Mouse (Mus musculus) macrophage (primary cell): ENCODE data around the gene Mfap1b. TPM values are rescaled to one million over a fixed set of nuclear protein-coding genes. Genes with fewer than 3 reads are reported as not detected.
A peak's percentile ranks its signal among the peaks of the same experiment; 100 is the strongest.

Experiments used
- H3K27ac ChIP-seq: fragments of 350-480 bp; formaldehyde crosslinking; 2 replicates; pipeline ENCODE4 v1.9.0; 2021
- H3K36me3 ChIP-seq: fragments of 350-480 bp; formaldehyde crosslinking; 2 replicates; pipeline ENCODE4 v1.9.0; 2021; ENCODE audit errors: inconsistent target
- H3K4me3 ChIP-seq: fragments of 350-480 bp; formaldehyde crosslinking; 2 replicates; pipeline ENCODE4 v1.9.0; 2021; ENCODE audit errors: inconsistent target
- H3K79me2 ChIP-seq: fragments of 350-480 bp; formaldehyde crosslinking; 2 replicates; pipeline ENCODE4 v1.9.0; 2021; ENCODE audit errors: inconsistent target
- WGBS: methylation state at CpG from one replicate; pipeline ENCODE4 v1.1.7; 2026; ENCODE audit warnings: inconsistent platforms; ENCODE audit not compliant: missing documents; 5-methylcytosine and 5-hydroxymethylcytosine counted together
- polyA plus RNA-seq: library from polyadenylated mRNA; stranded (reverse); fragments of 250-400 nt; gene quantifications from 3 replicates; pipeline ENCODE4 v1.2.4, GENCODE M21; 2018; ENCODE audit warnings: inconsistent platforms

Gene Mfap1b
- polyA plus RNA-seq, 1 experiment from 2014 or later, result 59.5 TPM

DNA sequence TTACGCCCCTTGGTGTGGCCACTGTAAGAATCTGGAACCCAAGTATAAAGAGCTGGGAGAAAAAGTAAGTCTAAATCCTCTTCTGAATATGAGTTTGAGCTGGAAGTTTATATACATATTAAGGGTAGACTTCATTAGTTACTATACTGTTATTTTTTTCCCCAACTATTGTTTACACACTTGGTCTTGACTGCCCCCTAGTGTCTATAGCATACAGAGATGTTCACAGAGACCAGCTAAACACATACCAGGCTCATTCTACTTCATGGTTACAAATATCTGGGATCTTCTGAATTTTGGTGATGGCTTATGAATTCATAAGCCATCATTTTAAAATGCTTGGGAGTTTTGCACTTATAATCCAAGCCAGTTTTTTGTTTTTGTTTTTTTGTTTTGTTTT lies 39.0 kb downstream of the Mfap1b start:
- peaks cover 8% of the 10 kb centered on the region; the same call in 1 of the 2 replicates for H3K79me2 ChIP-seq
- H3K4me3 ChIP-seq, result no peak overlapping the region
- H3K36me3 ChIP-seq, result peaks cover 59% of the 10 kb centered on the region
- H3K27ac ChIP-seq, result no peak overlapping the region
- WGBS, result 100% methylated on average over 1 of the region's 1 CpGs

GRCm38 (mm10) chr2:121425890-121426289 lies 48.0 kb downstream of the Mfap1b start:
- Histone ChIP-seq H3K4me3 (no peak overlapping the region), H3K27ac (no peak overlapping the region), H3K36me3 (peaks cover 67% of the 10 kb centered on the region), H3K79me2 (peaks cover 97% of the 10 kb centered on the region)
- WGBS, result 100% methylated on average over 1 of the region's 2 CpGs

- H3K27ac ChIP-seq, result no peak overlapping the region
- peaks cover 47% of the 10 kb centered on the region for H3K36me3 ChIP-seq
- H3K4me3 ChIP-seq, result no peak overlapping the region
- H3K79me2 ChIP-seq, result peaks cover 100% of the 10 kb centered on the region
- 88% methylated on average over 2 of the region's 2 CpGs for WGBS
These were observed 50.7 kb downstream of the Mfap1b start for GRCm38 (mm10) chr2:121423166-121423565.

- 91% methylated on average over 3 of the region's 3 CpGs for WGBS
These were observed 55.4 kb downstream of the Mfap1b start for GRCm38 (mm10) chr2:121418476-121418875.

GRCm38 (mm10) chr2:121416356-121416755 lies 57.5 kb downstream of the Mfap1b start:
- peaks cover 75% of the 10 kb centered on the region for H3K79me2 ChIP-seq
- no peak overlapping the region for H3K4me3 ChIP-seq
- 0 out of 2 replicates have a peak, but pooled peaks cover 12% of the 10 kb centered on the region for H3K36me3 ChIP-seq
- H3K27ac ChIP-seq, result no peak overlapping the region
- 94% methylated on average over 6 of the region's 6 CpGs for WGBS

More at GRCm38 (mm10) chr2:121418476-121418875, 55.4 kb downstream of the Mfap1b start:
- Histone ChIP-seq H3K79me2 (peaks cover 96% of the 10 kb centered on the region), H3K4me3 (no peak overlapping the region), H3K27ac (no peak overlapping the region), H3K36me3 (peaks cover 31% of the 10 kb centered on the region)

DNA sequence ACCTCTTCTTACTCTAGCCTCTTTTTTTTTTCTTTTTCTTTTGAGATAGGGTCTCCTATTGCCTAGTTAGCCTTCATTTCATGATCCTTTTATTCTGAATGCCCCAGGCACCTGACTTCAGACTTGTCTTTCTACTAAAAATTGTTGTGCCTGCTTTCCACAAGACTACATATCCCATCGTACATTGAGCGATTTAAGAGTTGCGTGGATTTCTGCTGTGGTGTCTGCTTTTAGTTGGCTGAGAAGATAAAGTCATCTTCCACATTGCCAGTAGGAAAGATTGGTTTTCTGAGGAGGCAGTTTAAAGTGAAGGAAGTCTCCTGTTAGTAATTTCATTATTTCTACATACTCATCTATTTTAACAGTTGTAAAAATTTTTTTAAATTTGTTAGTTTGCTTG lies 58.3 kb downstream of the Mfap1b start:
- Histone ChIP-seq H3K27ac (no peak overlapping the region), H3K79me2 (peaks cover 67% of the 10 kb centered on the region), H3K4me3 (peak overlapping the region; percentile 79; the same call in 1 of the 2 replicates), H3K36me3 (0 out of 2 replicates have a peak, but pooled peaks cover 12% of the 10 kb centered on the region)
- 94% methylated on average over 3 of the region's 3 CpGs for WGBS

DNA sequence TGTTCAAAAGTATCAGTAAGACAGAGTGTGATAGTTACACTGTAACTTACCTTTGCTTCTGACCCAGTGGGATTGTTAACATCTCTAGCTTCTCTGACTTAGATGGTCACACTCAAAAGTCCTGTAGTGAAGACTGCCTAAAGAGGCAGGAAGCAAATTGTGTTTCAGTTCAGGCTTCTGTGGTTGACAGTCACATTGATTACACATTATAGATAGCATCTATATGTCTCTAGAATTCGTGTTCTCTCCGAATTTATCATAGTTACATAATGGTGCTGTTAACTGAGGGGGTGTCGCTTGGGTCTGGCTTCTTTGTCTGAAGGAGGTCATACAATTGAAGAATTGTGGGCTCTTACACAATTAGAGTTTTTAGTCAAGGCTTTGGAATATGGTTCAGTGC lies 58.8 kb downstream of the Mfap1b start:
- H3K4me3 ChIP-seq, result peak overlapping the region; percentile 79

DNA sequence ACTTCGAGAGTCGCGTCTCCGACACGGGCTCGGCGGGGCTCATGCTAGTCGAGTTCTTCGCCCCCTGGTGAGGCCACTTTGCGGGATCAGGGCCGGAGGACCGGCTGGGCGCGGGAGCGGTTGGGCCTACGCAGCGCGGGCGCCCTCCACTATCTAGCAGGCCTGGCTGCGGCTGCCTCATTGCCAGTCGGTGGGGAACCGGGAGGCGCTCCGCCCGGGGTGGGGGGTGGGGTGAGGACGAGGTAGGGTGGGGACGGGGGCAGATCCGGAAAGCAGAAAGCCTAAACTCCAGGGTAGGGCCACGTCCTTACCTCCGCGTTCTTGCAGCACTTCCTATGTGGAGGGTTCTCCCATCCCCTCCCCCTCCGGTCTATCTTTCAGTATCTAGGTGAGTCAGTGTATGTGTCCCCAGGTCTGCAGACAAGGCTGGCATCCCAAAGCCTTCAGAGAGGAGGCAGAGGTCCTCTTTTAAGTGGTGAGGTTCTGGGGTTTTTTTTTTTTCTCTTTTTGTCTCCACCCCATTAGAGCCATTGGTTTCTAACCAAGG lies 59.7 kb downstream of the Mfap1b start:
- Histone ChIP-seq H3K36me3 (0 out of 2 replicates have a peak, but pooled peaks cover 12% of the 10 kb centered on the region), H3K79me2 (peaks cover 53% of the 10 kb centered on the region), H3K27ac (peak overlapping the region; percentile 52), H3K4me3 (peak overlapping the region; percentile 79)
- WGBS, result 1% methylated on average over 26 of the region's 32 CpGs

More for the DNA sequence above, 58.8 kb downstream of the Mfap1b start:
- Histone ChIP-seq H3K79me2 (peaks cover 62% of the 10 kb centered on the region), H3K27ac (no peak overlapping the region), H3K36me3 (0 out of 2 replicates have a peak, but pooled peaks cover 12% of the 10 kb centered on the region)
- WGBS, result 31% methylated on average over 3 of the region's 3 CpGs

DNA sequence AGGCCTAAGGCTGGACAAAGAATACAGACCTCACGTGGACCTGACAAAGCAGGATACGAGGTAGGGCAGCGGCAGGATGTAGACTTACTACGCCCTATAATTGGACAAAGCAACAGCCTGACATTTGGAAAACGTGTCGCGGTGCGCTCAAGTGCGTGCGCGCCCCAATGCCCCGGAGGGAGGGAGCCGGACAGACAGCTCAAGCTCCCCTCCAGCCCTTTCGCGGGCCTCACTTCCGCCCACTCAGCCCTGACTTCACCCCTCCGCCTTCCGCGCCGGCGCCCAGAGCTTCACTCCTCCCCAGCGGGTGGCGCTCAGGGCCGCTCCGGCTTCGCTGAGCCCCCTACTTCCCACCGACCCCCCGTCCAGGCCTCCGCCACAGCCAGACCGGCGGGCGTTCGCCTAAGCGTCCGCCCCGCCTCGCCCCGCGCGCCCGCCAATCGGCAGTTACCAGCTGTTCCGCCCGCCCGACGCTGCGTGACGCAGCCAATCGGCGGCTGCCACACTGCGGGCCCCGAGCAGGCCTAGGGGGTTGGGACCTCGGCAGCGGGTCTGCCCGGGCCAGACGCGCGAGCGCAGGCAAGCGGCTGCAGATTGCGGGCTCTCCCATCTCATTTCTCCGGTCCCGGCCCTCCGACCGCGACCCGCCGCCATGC lies 60.4 kb downstream of the Mfap1b start, which contains the start of the genes Pdia3 and Catsper2:
Gene Pdia3 (plus strand): TSS at position 389 of the 656 bp plus-strand sequence.
Gene Catsper2 (minus strand): TSS at position 406 of the 656 bp plus-strand sequence.
- peaks cover 46% of the 10 kb centered on the region for H3K79me2 ChIP-seq
- H3K4me3 ChIP-seq, result peak within 1 kb of the TSS; percentile 79
- 0 out of 2 replicates have a peak, but pooled peaks cover 12% of the 10 kb centered on the region for H3K36me3 ChIP-seq
- WGBS, result under 1% methylated on average over 45 of the region's 68 CpGs
- peak within 1 kb of the TSS; percentile 74 for H3K27ac ChIP-seq

DNA sequence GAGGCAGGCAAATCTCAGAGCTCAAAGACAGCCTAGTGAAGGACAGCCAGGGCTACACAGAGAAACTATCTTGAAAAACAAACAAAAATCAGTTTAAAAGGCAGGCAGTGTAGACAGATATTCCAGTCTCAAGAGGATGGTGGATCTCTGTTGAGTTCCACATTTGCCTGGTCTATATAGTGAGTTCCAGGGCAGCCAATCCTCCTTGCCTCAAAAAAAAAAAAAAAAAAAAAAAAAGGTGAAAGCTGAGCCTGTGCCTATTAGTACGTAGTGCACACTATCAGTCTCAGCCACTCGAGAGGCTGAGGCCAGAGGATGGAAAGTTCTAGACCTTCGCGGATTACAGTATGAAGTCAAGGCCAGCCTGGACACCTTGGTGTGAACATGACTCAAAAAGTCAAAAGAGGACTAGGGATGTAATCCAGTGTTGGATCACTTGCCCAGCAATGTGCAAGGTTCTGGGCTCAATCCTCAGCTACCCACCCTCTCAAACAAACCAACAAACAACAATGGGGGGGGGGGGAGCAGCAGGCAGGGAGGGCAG lies 61.0 kb downstream of the Mfap1b start:
- WGBS, result 0% methylated on average over 2 of the region's 4 CpGs
- Histone ChIP-seq H3K4me3 (peak overlapping the region; percentile 57), H3K79me2 (peaks cover 40% of the 10 kb centered on the region), H3K27ac (peak overlapping the region; percentile 74), H3K36me3 (0 out of 2 replicates have a peak, but pooled peaks cover 8% of the 10 kb centered on the region)

Other genes with a start within 250 kb of the Mfap1b start
- 8.6 to 12.8 TPM (median 10.5 TPM) in 3 replicates for gene Trp53bp1, start 202.7 kb downstream of the Mfap1b start, polyA plus RNA-seq
- 0.02 to 0.24 TPM in 2 of 3 replicates, not detected in the other for gene Map1a, start 184.5 kb downstream of the Mfap1b start, polyA plus RNA-seq
- 9.7 to 11.8 TPM (median 10.4 TPM) in 3 replicates for gene Ppip5k1, start 118.7 kb downstream of the Mfap1b start, polyA plus RNA-seq
- gene Ckmt1, start 116.4 kb downstream of the Mfap1b start, polyA plus RNA-seq, result not detected in 3 replicates
- gene Strc, start 86.9 kb downstream of the Mfap1b start, polyA plus RNA-seq, result not detected in 3 replicates
- 359 to 654 TPM (median 440 TPM) in 3 replicates for gene Pdia3, start 60.3 kb downstream of the Mfap1b start, polyA plus RNA-seq
- 0.42 to 0.65 TPM (median 0.48 TPM) in 3 replicates for gene Catsper2, start 60.3 kb downstream of the Mfap1b start, polyA plus RNA-seq
- 0.10 to 0.13 TPM in 2 of 3 replicates, not detected in the other for gene Ell3, start 29.8 kb downstream of the Mfap1b start, polyA plus RNA-seq
- 394 to 858 TPM (median 784 TPM) in 3 replicates for gene Serf2, start 24.9 kb downstream of the Mfap1b start, polyA plus RNA-seq
- 13.5 to 25.3 TPM (median 20.5 TPM) in 3 replicates for gene Hypk, start 20.8 kb downstream of the Mfap1b start, polyA plus RNA-seq
- 0.15 to 0.50 TPM in 2 of 3 replicates, not detected in the other for gene Serinc4, start 17.3 kb downstream of the Mfap1b start, polyA plus RNA-seq
- gene Mfap1a, start 32.6 kb upstream of the Mfap1b start, polyA plus RNA-seq, result 25.0 to 47.6 TPM (median 28.9 TPM) in 3 replicates
- 3.4 to 10.8 TPM (median 3.4 TPM) in 3 replicates for gene Wdr76, start 32.7 kb upstream of the Mfap1b start, polyA plus RNA-seq